Mouse (Mus musculus) lung, adult 2 months (tissue): ENCODE measurements around the gene Mdga1. TPM values are rescaled to one million over a fixed set of nuclear protein-coding genes. Genes with fewer than 3 reads are reported as not detected.
"Not testable (repeated sequence)": the region's sequence is repeated elsewhere in the genome, so short reads cannot be mapped to it uniquely, and the experiment has no call there.

Experiments
- DNase-seq: peaks from one replicate; pipeline ENCODE4 v3.0.0; 2022
- H3K4me1 ChIP-seq: fragments of 200-500 bp; 2 replicates; pipeline ENCODE4 v1.6.1; 2011; ENCODE audit warnings: low read length; ENCODE audit not compliant: control insufficient read depth, insufficient read depth
- H3K4me3 ChIP-seq: fragments of 200-500 bp; replicated peaks from 2 replicates; pipeline ENCODE3; 2011; ENCODE audit warnings: low read depth, mild to moderate bottlenecking, control low read depth, low read length; ENCODE audit errors: extremely low read depth
- CTCF ChIP-seq: fragments of 200-500 bp; IDR thresholded peaks from 2 replicates; pipeline ENCODE4 v1.5.1; 2011; ENCODE audit warnings: mild to moderate bottlenecking, low read length, control low read depth; ENCODE audit not compliant: insufficient read depth
- POLR2A ChIP-seq: fragments of 200-500 bp; IDR thresholded peaks from 2 replicates; pipeline ENCODE4 v1.6.1; 2011; ENCODE audit warnings: low read depth, mild to moderate bottlenecking, control low read depth, low read length, borderline replicate concordance; ENCODE audit errors: extremely low read depth
- WGBS: fragments of 180-500 bp; shearing (Covaris S2); methylation state at CpG from one replicate; pipeline ENCODE4 v1.1.7; 2018; 5-methylcytosine and 5-hydroxymethylcytosine counted together
- polyA plus RNA-seq: library from polyadenylated mRNA; depleted of rRNA; stranded (reverse); fragments of >200 nt; gene quantifications from 2 replicates; pipeline ENCODE4 v1.2.3, GENCODE M21; 2012; rRNA removed

The Mdga1 gene
- polyA plus RNA-seq, 1 experiment = 4.4 TPM

DNA sequence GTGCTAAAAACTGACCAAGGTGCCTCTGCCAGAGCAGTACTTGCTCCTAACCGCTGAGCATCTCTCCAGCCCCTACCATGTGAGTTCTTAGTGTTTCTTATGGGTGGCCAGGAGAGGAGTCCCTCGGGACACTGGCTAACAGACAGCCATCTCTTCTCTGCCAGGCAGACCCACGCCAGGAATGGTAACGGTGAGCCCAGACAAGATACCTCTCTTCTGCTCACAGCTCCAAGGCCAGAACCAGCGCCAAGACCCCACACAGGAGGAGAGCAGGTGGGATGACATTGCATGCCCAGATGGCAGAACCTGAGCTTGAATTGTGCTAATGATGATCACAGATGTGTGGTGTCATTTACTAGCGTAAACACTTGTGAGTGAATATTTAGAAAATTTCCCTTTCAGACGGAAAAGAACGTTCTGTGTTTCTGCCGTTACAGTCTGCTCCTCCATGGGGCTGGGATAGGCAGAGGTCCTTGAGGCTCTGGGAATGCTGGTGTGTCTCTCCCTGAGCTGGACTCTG lies 178.3 kb downstream of the Mdga1 start:
- no peaks in the 10 kb centered on the region for H3K4me1 ChIP-seq
- no peak for TF ChIP-seq POLR2A
- TF ChIP-seq CTCF = no peak
- 78% methylated on average over 9 of the region's 9 CpGs for WGBS
- no peak overlapping the region for H3K4me3 ChIP-seq
- DNase-seq = no peak

DNA sequence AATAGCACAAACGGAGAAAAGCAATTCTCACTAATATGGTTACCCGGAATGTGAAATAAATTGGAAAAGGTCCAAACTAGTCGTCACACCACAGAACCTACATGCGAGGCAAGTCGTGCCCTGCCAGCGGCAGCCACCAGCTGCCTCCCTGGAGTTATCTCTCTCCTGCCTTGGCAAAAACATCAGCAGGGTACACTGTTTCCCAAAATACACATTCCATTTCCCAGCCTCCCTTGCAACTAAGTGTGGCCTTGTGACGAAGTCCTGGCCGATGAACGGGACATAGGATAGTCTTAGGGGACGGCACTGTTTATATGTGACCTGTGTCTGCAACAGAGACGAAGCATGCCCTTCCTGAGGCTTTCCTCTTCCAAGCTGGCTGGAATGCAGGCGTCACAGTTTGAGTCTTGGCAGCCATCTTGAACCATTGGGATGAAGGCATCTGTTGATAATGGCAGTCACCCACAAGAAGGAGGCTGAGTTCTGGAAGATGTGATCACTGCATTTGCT lies 179.6 kb downstream of the Mdga1 start:
- no peak for TF ChIP-seq POLR2A
- TF ChIP-seq CTCF = no peak
- WGBS = 76% methylated on average over 12 of the region's 12 CpGs
- Histone ChIP-seq H3K4me1 (no peaks in the 10 kb centered on the region), H3K4me3 (no peak overlapping the region)
- no peak for DNase-seq

DNA sequence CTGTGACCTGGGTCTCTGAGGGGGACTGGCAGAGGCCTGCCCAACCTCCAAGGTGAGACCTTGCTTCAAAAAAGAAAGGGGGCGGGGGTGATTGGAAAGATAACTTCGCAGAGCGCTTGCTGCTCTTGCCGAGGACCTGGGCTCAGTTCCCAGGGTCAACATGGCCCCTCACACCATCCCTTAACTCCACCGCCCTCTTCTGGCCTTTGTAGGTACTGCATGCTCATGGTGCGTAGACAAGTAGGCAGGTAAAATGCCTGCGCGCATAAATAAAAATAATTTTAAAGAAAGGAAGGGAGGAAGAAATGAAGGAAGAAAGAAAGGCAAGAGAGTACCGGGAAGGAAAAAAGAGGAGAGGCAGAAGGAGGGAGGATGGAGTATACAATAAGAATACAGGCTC lies 180.2 kb downstream of the Mdga1 start:
- 0 out of 2 replicates have a peak, but pooled peaks have one; percentile 15 for TF ChIP-seq CTCF
- no peak for TF ChIP-seq POLR2A
- 68% methylated on average over 9 of the region's 9 CpGs for WGBS
- Histone ChIP-seq H3K4me1 (no peaks in the 10 kb centered on the region), H3K4me3 (no peak overlapping the region)
- no peak for DNase-seq

DNA sequence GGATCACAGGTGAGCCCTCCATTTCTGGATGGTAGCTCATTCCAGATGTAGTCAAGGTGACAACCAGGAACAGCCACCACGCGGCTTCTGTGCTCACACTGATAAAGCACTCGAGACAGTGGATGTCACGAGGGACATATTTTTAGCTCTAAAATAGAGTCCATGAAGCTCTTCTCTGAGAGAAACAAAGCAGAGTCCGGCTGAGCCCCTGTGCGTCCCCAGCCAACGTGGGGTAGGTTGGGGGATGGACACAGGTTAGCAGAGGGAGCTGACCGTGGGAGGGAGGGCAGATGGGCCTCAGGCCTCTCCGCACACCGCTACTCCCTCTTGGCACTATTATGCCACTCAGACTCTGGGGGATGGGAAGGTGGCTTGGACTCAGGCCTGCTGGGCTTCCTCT lies 181.3 kb downstream of the Mdga1 start:
- Histone ChIP-seq H3K4me1 (no peaks in the 10 kb centered on the region), H3K4me3 (no peak overlapping the region)
- 86% methylated on average over 10 of the region's 10 CpGs for WGBS
- TF ChIP-seq CTCF = no peak
- no peak for TF ChIP-seq POLR2A
- DNase-seq = no peak

DNA sequence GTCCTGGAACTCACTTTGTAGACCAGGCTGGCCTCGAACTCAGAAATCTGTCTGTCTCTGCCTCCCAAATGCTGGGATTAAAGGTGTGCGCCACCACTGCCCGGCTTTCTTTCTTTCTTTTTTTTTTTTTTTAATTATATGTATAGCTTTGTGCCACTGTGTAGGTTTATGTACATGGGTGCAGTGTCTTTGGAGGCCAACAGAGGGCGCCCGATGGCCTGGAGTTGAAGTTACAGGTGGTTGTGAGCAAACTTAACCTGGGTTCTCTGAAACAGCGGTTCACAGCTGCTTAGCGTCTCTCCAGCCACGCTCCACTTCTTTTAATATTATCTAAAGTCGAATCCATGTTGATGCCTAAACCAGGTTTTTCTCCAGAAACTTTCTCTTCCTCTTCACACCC lies 185.1 kb downstream of the Mdga1 start:
- H3K4me3 ChIP-seq = no peak overlapping the region
- TF ChIP-seq POLR2A (no peak), CTCF (no peak)
- no peak for DNase-seq
- WGBS = 78% methylated on average over 9 of the region's 9 CpGs
- H3K4me1 ChIP-seq = no peaks in the 10 kb centered on the region

DNA sequence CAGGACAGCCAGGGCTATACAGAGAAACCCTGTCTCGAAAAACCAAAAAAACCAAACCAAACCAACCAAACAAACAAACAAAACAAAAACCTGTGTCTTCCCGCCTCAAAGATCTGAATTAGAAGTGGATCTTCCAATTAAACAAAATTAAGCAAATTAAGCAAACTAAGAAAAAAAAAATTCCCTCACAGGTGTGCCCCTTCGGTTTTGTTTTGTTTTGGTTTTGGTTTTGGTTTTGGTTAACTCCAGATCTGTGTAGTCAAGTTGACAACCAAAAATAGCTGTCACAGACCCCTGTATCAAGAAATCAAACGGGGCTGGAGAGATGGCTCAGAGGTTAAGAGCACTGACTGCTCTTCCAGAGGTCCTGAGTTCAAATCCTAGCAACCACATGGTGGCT lies 188.4 kb downstream of the Mdga1 start:
- 72% methylated on average over 4 of the region's 4 CpGs for WGBS

DNA sequence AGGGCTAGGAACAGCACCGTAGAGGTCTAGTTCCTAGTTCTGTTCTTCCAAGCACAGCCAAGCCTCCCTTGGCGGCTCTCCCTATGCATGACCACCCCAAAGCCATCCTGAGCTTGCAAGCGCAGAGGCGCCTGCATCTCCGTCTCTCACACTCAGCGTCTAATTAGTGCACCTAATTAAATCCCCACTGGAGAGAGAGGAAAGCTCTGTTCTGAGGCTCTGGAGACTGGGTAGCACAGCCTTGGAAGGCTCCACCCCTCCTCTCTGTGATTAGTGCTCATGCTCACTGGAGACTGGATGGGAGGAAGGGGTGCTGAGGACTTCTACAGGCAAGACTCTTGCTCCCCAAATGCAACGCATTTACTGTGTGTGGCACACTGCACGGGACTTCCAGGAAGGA lies 191.9 kb downstream of the Mdga1 start:
- H3K4me3 ChIP-seq = no peak overlapping the region
- TF ChIP-seq POLR2A (no peak), CTCF (no peak)
- 78% methylated on average over 8 of the region's 8 CpGs for WGBS

More for the DNA sequence above, 188.4 kb downstream of the Mdga1 start:
- not testable (repeated sequence) for H3K4me1 ChIP-seq, H3K4me3 ChIP-seq, DNase-seq

More for the DNA sequence above, 191.9 kb downstream of the Mdga1 start:
- no peaks in the 10 kb centered on the region for H3K4me1 ChIP-seq
- DNase-seq = no peak

Other genes starting within 250 kb of the Mdga1 start
- 93.6 and 122 TPM in 2 replicates for gene Zfand3, start 34.6 kb upstream of the Mdga1 start, polyA plus RNA-seq